Mouse (Mus musculus) brain, embryonic 14.5 days (tissue): ENCODE data around the gene Gpatch2l. TPM values are rescaled to one million over a fixed set of nuclear protein-coding genes. Genes with fewer than 3 reads are reported as not detected.
A peak's percentile ranks its signal among the peaks of the same experiment; 100 is the strongest.

Source experiments
- DNase-seq: peaks from one replicate; pipeline ENCODE4 v3.0.0-alpha.2; 2011; ENCODE audit warnings: low read depth
- CTCF ChIP-seq: fragments of 200-500 bp; IDR thresholded peaks from 2 replicates; pipeline ENCODE4 v1.5.1; 2012; ENCODE audit warnings: inconsistent platforms, mild to moderate bottlenecking, moderate library complexity, borderline replicate concordance; ENCODE audit not compliant: insufficient read depth, insufficient read length; ENCODE audit errors: extremely low read depth
- POLR2A ChIP-seq: fragments of 200-500 bp; IDR thresholded peaks from 2 replicates; pipeline ENCODE4 v1.6.1; 2012; ENCODE audit warnings: mild to moderate bottlenecking, inconsistent platforms, borderline replicate concordance; ENCODE audit not compliant: poor library complexity, insufficient read depth, insufficient read length, severe bottlenecking; ENCODE audit errors: extremely low read depth
- polyA plus RNA-seq: library from polyadenylated mRNA; depleted of rRNA; stranded (reverse); fragments of >200 nt; gene quantifications from 2 replicates; pipeline ENCODE4 v1.2.3, GENCODE M21; 2012

Gpatch2l gene
- polyA plus RNA-seq, 1 experiment, result 26.3 TPM

DNA sequence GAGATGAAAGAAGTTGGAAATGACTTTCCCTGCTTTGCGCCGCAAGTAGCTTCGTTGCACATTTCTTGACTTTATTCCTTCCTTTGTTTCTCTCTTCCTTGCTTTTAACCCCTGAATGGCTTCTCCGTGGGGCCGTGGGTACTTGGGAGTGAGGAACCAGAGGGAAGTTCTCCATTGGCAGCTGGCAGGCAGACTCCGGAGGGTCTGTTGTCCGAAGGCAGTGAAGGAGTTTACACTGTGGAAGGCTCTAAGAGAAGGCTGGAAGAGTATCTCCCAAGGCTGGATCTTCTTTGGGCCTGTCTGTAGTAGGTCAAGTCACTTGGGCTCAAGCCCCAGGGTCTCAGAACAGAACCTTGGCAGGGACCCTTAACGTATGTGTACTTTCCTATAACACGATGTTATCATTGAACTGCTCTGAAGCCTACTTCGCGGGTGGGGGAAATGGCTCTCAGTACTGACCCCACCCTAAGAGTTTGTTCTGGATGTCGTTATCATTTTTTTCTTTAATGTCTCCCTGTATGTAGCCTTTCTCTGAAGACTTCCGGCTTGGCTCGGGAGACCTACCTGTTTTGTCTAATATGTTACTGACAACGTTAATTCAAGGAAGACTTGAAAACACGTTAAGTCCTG is 20.5 kb upstream of the Gpatch2l start:
- TF ChIP-seq POLR2A (no peak), CTCF (no peak)
- no peak for DNase-seq

DNA sequence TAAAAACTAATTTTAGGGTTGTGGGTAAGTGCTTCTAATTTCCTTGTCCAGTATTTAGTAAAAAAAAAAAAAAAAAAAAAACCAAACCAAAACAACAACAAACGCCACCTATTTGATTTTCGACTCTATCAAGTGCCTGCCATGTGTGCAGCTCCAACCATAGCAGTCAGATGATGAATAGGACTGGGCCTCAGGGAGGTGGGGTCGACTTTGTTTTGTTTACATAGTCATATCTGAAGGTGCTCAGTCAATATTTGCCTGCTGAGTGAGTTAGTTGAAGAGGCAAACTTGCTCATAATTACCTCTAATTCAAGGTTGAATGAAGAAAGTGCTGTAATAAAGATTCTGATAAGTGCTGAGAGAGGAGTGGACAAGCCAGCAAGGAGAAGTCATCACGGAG is 7.4 kb upstream of the Gpatch2l start:
- no peak for DNase-seq
- TF ChIP-seq CTCF (no peak), POLR2A (no peak)

DNA sequence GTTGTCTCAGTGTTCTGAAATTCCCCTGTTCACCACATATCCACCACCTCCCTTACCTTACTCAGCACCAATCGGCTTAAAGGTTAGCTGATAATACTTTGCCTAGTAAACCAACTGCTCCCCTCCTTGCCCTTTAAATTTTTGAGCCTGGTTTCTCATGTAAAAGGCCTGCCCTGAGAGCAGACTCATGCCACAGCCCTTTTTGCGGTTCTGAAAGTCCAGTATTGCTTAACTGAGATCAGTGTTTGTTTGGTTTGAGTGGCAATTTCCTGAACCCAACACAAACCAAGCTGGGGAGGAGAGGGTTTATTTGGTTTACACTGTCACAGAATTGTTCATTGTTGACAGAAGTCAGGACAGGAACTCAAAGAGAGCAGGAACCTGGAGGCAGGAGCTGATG is 2.9 kb upstream of the Gpatch2l start:
- no peak for DNase-seq
- TF ChIP-seq CTCF, result no peak
- TF ChIP-seq POLR2A, result no peak

DNA sequence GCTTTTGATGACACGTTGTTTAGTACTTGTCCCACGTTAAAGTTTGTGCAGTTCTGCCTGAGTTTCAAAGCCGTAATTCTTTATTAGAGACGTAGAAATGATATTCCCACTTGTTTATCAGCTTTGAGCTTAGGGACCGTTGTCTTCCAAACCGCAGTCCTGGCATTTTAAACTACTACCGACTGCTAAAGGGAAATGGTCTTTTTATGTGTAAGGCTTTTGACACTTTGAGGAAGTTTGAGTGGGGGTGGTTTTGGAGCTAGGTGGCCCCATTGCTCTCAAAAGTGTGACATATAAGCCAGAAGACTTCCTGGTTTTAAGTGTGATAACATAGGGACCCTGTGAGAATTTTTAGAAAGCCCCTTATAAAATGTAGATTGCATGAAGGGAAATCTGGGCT is 905 bp downstream of the Gpatch2l start:
- DNase-seq, result no peak
- TF ChIP-seq POLR2A (no peak), CTCF (no peak)

DNA sequence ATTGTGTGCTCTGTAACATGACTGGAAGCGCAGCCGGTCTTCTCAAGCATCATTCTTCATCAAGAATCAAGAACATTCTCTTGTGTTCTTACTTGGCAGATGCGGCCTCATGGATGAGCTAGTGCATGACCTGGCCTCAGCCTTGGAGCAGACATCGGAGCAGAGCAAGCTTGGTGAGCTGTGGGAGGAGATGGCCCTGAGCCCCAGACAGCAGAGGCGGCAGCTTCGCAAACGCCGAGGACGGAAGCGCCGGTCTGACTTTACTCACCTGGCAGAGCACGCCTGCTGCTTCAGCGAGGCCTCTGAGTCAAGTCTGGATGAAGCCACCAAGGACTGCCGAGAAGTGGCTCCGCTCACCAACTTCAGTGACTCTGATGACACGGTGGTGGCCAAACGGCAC is 2.3 kb downstream of the Gpatch2l start:
- no peak for TF ChIP-seq CTCF

DNA sequence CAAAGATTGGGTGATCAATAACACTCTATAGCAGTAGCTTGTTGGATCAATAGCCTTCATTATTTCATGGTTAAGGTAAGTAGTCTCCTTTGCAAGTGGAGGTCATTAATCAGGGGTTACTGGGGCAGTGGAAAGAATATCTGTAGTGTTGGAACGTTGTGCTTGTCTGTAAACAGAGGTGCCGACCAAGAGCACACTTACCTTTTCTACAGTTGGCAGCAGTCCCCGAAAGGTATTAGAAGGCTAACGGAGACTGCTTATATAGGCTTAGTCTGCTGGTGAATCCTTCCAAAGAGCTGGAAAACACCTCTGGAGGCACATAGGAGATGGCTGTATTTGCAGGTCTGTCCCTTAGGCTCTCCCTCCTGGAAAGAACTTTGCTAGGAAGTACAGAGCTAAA is 8.5 kb downstream of the Gpatch2l start:
- DNase-seq, result no peak
- TF ChIP-seq CTCF (no peak), POLR2A (no peak)

More for the DNA sequence above, 2.3 kb downstream of the Gpatch2l start:
- DNase-seq, result no peak

DNA sequence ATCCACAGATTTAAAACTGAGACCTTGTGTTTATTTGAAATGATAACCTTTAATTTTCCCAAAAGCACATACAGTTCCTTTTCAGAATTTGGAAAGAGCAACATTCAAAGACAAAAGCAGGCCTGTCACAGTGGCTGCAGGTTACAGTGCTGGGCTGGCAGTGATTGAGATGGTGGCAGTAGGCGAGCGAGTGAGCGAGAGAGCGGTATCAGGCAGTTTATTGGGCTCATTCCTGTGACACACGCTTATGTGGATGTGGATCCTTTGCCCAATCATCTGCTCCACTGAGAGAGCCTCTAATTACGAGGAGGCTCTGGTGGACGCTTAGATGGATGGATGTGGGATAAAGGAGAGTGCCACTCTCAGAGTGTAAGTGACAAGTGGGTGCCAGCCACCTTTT is 13.3 kb downstream of the Gpatch2l start:
- peak; percentile 45 for DNase-seq
- TF ChIP-seq POLR2A, result no peak
- TF ChIP-seq CTCF, result no peak

DNA sequence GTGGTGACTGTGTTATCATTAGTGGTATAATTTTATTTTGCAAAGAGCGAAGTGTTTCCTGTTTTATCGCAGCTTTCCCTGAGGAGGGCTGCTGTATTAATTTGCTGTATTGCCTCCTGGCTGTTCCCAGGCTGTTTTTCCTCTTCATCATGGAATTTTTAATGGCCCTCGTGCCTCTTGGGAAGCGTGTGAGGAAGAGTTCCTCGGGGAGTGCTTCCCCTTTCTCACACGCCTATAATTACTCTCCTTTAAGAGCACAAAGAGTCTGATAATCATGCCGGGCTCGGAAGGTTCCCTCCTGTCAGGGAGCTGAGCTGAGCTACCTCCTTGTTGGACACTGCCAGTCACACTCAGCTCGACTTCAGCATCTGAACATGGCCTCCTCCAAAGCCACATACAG is 30.0 kb downstream of the Gpatch2l start:
- TF ChIP-seq POLR2A (no peak), CTCF (no peak)
- peak; percentile 61 for DNase-seq

DNA sequence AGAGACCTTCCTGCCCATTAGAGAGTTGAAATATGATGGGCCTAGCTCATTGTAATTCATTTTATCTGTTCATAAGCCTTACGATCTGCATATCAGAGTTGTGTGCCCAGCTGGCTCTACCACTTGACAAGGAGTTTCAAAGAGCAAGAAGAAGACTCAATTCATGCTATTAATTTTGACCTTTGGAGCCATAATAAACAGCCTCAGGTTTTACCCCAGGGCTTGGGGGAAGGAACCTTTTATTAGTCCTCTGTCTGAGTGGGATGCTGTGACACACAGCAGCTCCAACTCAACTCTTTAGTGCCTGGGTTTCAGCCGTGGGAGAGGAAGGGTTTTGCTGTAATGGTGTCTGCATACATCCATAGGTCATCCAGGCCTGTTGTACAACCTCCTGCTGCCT is 32.6 kb downstream of the Gpatch2l start:
- DNase-seq, result peak; percentile 22
- TF ChIP-seq CTCF (no peak), POLR2A (no peak)

DNA sequence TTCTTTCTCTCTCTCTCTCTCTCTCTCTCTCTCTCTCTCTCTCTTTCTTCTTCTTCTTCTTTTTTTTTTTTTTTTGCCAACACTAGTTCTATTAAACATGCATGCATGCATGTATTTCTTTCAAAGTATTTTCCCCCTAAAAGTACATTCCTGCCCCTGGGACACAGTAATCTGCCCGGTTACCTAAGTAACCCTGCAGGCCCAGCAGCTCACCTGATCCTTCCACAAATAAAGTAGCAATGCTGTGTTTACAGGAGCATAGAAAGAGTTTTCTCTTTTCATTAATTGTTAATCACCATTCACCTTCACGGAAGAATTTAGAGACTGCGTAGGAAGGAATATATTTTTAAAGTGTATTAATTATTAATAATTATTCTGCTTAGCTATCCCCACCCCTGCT is 34.1 kb downstream of the Gpatch2l start:
- TF ChIP-seq CTCF (no peak), POLR2A (no peak)
- no peak for DNase-seq

DNA sequence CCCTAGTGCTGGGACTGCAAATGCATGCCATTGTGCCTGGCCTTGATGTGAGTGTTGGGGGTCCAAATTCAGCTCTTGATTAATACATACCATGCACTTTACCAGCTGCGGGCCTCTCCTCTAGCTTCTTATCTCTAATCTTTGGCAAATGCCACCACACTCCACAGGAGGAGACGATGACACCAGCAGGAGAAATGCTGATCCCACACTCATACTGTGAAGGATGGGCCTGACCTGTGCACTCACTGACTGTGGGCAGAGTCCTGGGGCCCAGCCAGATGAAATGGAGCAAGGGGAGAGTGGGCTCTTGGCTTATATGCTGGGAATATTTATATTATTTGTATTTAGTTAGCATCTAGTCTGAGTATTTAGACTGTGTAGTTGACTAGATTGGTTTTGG is 34.8 kb downstream of the Gpatch2l start:
- no peak for DNase-seq
- TF ChIP-seq POLR2A (no peak), CTCF (no peak)

DNA sequence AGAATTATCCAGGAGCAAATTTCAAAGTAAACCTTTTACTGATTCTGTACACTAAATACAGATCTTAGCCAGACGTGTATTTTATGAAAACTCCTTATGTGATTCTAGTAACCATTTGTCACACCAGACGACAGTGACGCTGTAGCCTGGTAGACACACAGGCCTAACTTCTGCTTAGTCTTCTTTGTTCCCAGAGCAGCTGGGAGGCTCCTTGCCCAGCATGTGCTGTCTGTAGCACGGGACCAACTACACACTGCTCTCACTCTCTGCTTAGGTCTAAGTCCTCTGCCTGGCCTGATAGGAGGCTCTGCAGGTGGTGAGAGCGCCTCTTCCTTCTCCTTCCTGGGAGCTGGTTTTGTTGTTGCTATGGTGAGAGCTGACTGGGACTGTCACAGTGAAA is 35.2 kb downstream of the Gpatch2l start:
- peak; percentile 58 for DNase-seq

DNA sequence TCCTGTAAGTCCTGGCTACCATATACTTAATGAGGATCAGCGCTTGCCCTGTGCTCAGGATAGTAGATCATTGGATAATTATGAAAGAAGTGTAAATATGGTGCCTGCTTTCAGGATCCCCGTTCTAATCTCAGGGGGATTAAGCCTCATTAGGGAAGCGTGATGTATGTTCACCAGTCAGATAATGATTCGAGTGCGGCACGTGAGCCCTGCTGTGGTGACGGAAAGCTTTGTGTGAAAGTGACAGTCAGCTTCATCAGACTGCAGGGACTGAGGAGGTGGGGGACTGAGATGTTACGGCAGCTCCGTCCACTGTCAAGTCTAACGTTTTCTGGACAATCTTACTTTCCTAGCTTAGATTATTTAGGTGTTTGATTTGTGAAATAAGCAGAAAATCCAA is 38.3 kb downstream of the Gpatch2l start:
- no peak for TF ChIP-seq POLR2A
- no peak for TF ChIP-seq CTCF
- DNase-seq, result peak; percentile 84

More for the DNA sequence above, 35.2 kb downstream of the Gpatch2l start:
- TF ChIP-seq CTCF (no peak), POLR2A (no peak)

DNA sequence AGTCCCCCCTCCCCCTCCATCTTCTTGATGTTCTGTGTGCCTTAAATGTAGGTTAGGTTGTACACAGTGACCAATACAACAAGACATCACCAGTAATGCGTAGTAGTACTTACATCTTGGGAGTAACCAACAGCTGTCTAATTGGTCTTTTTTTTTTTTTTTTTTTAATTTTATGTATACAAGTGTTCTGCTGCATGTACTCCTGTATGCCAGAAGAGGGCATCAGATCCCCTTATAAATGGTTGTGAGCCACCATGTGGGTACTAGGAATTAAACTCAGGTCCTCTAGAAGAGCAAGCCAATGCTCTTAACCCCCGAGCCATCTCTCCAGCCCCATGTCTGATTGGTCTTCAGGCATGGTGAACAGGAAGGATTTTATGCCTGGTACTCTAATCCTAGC is 44.0 kb downstream of the Gpatch2l start:
- TF ChIP-seq POLR2A, result no peak
- TF ChIP-seq CTCF, result no peak
- DNase-seq, result no peak
